Mouse (Mus musculus) adrenal gland, postnatal 10 days (tissue): ENCODE results near the gene Lca5. TPM values are rescaled to one million over a fixed set of nuclear protein-coding genes. Genes with fewer than 3 reads are reported as not detected.

Experiments
- DNase-seq: peaks from one replicate; pipeline ENCODE4 v3.0.0; 2021; ENCODE audit warnings: mixed read lengths
- long read RNA-seq, 2 experiments: library from polyadenylated mRNA; stranded (forward); transcript quantifications; one replicate each; pipeline ENCODE4 v2.0.0; 2021
- total RNA-seq, 2 experiments: library from RNA; stranded (reverse); gene quantifications; 2 replicates each; pipeline ENCODE4 v1.2.3; 2021

Gene Lca5
- 10 to 100 TPM in 1 of 2 experiments, 1 to 10 TPM in 1; 6.7 to 10.4 TPM for total RNA-seq
- long read RNA-seq, experiment 1: 0 reads
- long read RNA-seq, experiment 2, partial matches to known transcripts: 0 of 2 reads
- long read RNA-seq, experiment 2, other reads (novel, unspliced or antisense): 2 of 2 reads

GRCm38 (mm10) chr9:83440392-83441357, at the start of gene Lca5:
Gene Lca5, minus strand, starts transcription at chr9:83441127.
- peak; percentile 94 for DNase-seq

- peak; percentile 14 for DNase-seq
Observed at GRCm38 (mm10) chr9:83488491-83489210, 47.7 kb upstream of the Lca5 start.

- DNase-seq: no peak
Observed at GRCm38 (mm10) chr9:83487771-83488470, 47.0 kb upstream of the Lca5 start.

GRCm38 (mm10) chr9:83485966-83486365, 45.0 kb upstream of the Lca5 start:
- DNase-seq: peak; percentile 72

GRCm38 (mm10) chr9:83485357-83485756, 44.4 kb upstream of the Lca5 start:
- no peak for DNase-seq

- DNase-seq: no peak
Observed at GRCm38 (mm10) chr9:83483419-83483818, 42.5 kb upstream of the Lca5 start.

GRCm38 (mm10) chr9:83482176-83482949, 41.4 kb upstream of the Lca5 start:
- DNase-seq: no peak

GRCm38 (mm10) chr9:83469871-83470270, 28.9 kb upstream of the Lca5 start:
- DNase-seq: no peak

- DNase-seq: peak; percentile 65
Observed at GRCm38 (mm10) chr9:83447771-83448170, 6.8 kb upstream of the Lca5 start.

- no peak for DNase-seq
Observed at GRCm38 (mm10) chr9:83447176-83447575, 6.2 kb upstream of the Lca5 start.

GRCm38 (mm10) chr9:83437621-83438020, 3.3 kb downstream of the Lca5 start:
- DNase-seq: no peak

- peak; percentile 7 for DNase-seq
Observed at GRCm38 (mm10) chr9:83434489-83434888, 6.4 kb downstream of the Lca5 start.

- DNase-seq: peak; percentile 37
Observed at GRCm38 (mm10) chr9:83433661-83434060, 7.3 kb downstream of the Lca5 start.

GRCm38 (mm10) chr9:83427926-83428325, 13.0 kb downstream of the Lca5 start:
- no peak for DNase-seq

- no peak for DNase-seq
Observed at GRCm38 (mm10) chr9:83418965-83419364, 22.0 kb downstream of the Lca5 start.

- peak; percentile 44 for DNase-seq
Observed at GRCm38 (mm10) chr9:83413046-83413445, 27.9 kb downstream of the Lca5 start.

GRCm38 (mm10) chr9:83405150-83405549, 35.8 kb downstream of the Lca5 start:
- DNase-seq: no peak

- no peak for DNase-seq
Observed at GRCm38 (mm10) chr9:83400783-83401182, 40.1 kb downstream of the Lca5 start.

- no peak for DNase-seq
Observed at GRCm38 (mm10) chr9:83399414-83399813, 41.5 kb downstream of the Lca5 start.

GRCm38 (mm10) chr9:83398260-83398659, 42.7 kb downstream of the Lca5 start:
- DNase-seq: no peak

- no peak for DNase-seq
Observed at GRCm38 (mm10) chr9:83395456-83395855, 45.5 kb downstream of the Lca5 start.
